Mouse (Mus musculus): ENCODE measurements at regions not wholly inside any gene's neighbourhood (a gene's known extent, or its start where the extent isn't known, plus 50 kb on each side); places are given as distances from the start of the nearest gene placed in this dataset.
A peak's percentile ranks its signal among the peaks of the same experiment; 100 is the strongest.

- H3K4me3 ChIP-seq, result no peak overlapping the region
- no peaks in the 10 kb centered on the region for H3K27me3 ChIP-seq (ENCODE audit: control insufficient read depth, insufficient read depth, insufficient read length)
- no peak for TF ChIP-seq MAX (IDR thresholded peaks at IDR 0.05; ENCODE audit: low read depth)
- no peak for TF ChIP-seq TCF12 (IDR thresholded peaks at IDR 0.05; ENCODE audit: insufficient read depth, poor library complexity, severe bottlenecking)
- TF ChIP-seq E2F4 (IDR thresholded peaks at IDR 0.05; ENCODE audit: insufficient read depth), result no peak
- no peak for TF ChIP-seq POLR2AphosphoS2 (IDR thresholded peaks at IDR 0.05; ENCODE audit: insufficient read length, low read depth)
- no peak for TF ChIP-seq USF1 (IDR thresholded peaks at IDR 0.05; ENCODE audit: low read depth)
- peak; percentile 39 for TF ChIP-seq SRF (IDR thresholded peaks at IDR 0.05; ENCODE audit: control insufficient read depth, insufficient read length, low read depth)
- 0 out of 2 replicates have a peak, but pooled peaks have one; percentile 35 for TF ChIP-seq CEBPB (IDR thresholded peaks at IDR 0.05; ENCODE audit: insufficient read depth, poor library complexity, severe bottlenecking)
- no peak overlapping the region for H3ac ChIP-seq (ENCODE audit: control insufficient read depth, insufficient read length)
- H3K4me2 ChIP-seq (ENCODE audit: low read depth), result peak overlapping the region; percentile 45
- H3K36me3 ChIP-seq (ENCODE audit: control insufficient read depth, insufficient read depth), result no peaks in the 10 kb centered on the region
- no peaks in the 10 kb centered on the region for H3K79me2 ChIP-seq (ENCODE audit: control insufficient read depth, insufficient read depth)
Observed at GRCm38 (mm10) chr7:72446911-72447310, 140.5 kb upstream of the Mctp2 start.

DNA sequence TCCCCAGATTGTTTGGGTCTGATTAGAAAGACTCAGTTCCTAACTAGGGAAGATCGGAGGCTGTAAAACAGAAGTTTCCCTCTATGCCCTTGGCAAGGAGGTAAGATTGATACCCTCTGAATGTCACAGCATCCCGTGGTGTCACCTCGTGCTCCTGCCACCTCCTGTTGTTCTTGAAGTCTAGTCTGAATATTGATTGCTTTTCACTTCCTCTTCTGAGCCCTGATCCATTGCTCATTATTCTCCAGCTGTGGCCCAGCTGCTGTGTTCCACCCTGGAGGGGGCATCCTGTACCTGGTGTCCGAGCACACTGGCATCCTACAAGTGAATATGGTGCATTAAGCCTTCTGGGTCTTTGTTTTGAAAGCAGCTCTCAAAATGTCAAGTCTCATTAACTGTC, 156.6 kb upstream of the Mctp2 start:
- no peaks in the 10 kb centered on the region for H3K36me3 ChIP-seq (ENCODE audit: control insufficient read depth, insufficient read depth)
- no peak for TF ChIP-seq SRF (IDR thresholded peaks at IDR 0.05; ENCODE audit: control insufficient read depth, insufficient read length, low read depth)
- no peak for TF ChIP-seq CEBPB (IDR thresholded peaks at IDR 0.05; ENCODE audit: insufficient read depth, poor library complexity, severe bottlenecking)
- TF ChIP-seq E2F4 (IDR thresholded peaks at IDR 0.05; ENCODE audit: insufficient read depth), result no peak
- no peak for TF ChIP-seq TCF12 (IDR thresholded peaks at IDR 0.05; ENCODE audit: insufficient read depth, poor library complexity, severe bottlenecking)
- TF ChIP-seq POLR2A (IDR thresholded peaks at IDR 0.05; ENCODE audit: insufficient read length, low read depth), result no peak
- TF ChIP-seq TCF3 (IDR thresholded peaks at IDR 0.05; ENCODE audit: insufficient read length, low read depth), result no peak
- no peak for TF ChIP-seq MYOG (IDR thresholded peaks at IDR 0.05; ENCODE audit: control insufficient read depth in 1 of 3, insufficient read depth in 1 of 3, insufficient read length in 2 of 3, low read depth in 2 of 3)
- no peak for TF ChIP-seq POLR2AphosphoS2 (IDR thresholded peaks at IDR 0.05; ENCODE audit: insufficient read length, low read depth)
- no peak for TF ChIP-seq REST (IDR thresholded peaks at IDR 0.05; ENCODE audit: insufficient read depth, insufficient read length)
- TF ChIP-seq MAX (IDR thresholded peaks at IDR 0.05; ENCODE audit: low read depth), result no peak
- no peak for TF ChIP-seq MYOD1 (IDR thresholded peaks at IDR 0.05; ENCODE audit: control insufficient read depth in 1 of 3, insufficient read length in 2 of 3, low read depth in 2 of 3)
- H3K79me2 ChIP-seq (ENCODE audit: control insufficient read depth, insufficient read depth), result no peaks in the 10 kb centered on the region
- H3K27me3 ChIP-seq (ENCODE audit: control insufficient read depth, insufficient read depth, insufficient read length), result no peaks in the 10 kb centered on the region
- no peak overlapping the region for H3K4me2 ChIP-seq (ENCODE audit: low read depth)
- no peak overlapping the region for H3ac ChIP-seq (ENCODE audit: control insufficient read depth, insufficient read length)
- no peak overlapping the region for H3K4me3 ChIP-seq

GRCm38 (mm10) chr7:72464658-72465057, 158.2 kb upstream of the Mctp2 start:
- no peaks in the 10 kb centered on the region for H3K79me2 ChIP-seq (ENCODE audit: control insufficient read depth, insufficient read depth)
- no peaks in the 10 kb centered on the region for H3K27me3 ChIP-seq (ENCODE audit: control insufficient read depth, insufficient read depth, insufficient read length)
- H3K4me3 ChIP-seq, result no peak overlapping the region
- no peak overlapping the region for H3K4me2 ChIP-seq (ENCODE audit: low read depth)
- TF ChIP-seq USF1 (IDR thresholded peaks at IDR 0.05; ENCODE audit: low read depth) (no peak), POLR2A (IDR thresholded peaks at IDR 0.05; ENCODE audit: insufficient read length, low read depth) (no peak), SRF (IDR thresholded peaks at IDR 0.05; ENCODE audit: control insufficient read depth, insufficient read length, low read depth) (no peak), REST (IDR thresholded peaks at IDR 0.05; ENCODE audit: insufficient read depth, insufficient read length) (no peak), TCF12 (IDR thresholded peaks at IDR 0.05; ENCODE audit: insufficient read depth, poor library complexity, severe bottlenecking) (no peak), MYOG (IDR thresholded peaks at IDR 0.05; ENCODE audit: control insufficient read depth in 1 of 3, insufficient read depth in 1 of 3, insufficient read length in 2 of 3, low read depth in 2 of 3) (no peak), E2F4 (IDR thresholded peaks at IDR 0.05; ENCODE audit: insufficient read depth) (no peak), CEBPB (IDR thresholded peaks at IDR 0.05; ENCODE audit: insufficient read depth, poor library complexity, severe bottlenecking) (no peak), MAX (IDR thresholded peaks at IDR 0.05; ENCODE audit: low read depth) (no peak), POLR2AphosphoS2 (IDR thresholded peaks at IDR 0.05; ENCODE audit: insufficient read length, low read depth) (no peak), TCF3 (IDR thresholded peaks at IDR 0.05; ENCODE audit: insufficient read length, low read depth) (no peak), MYOD1 (IDR thresholded peaks at IDR 0.05; ENCODE audit: control insufficient read depth in 1 of 3, insufficient read length in 2 of 3, low read depth in 2 of 3) (no peak)
- no peak overlapping the region for H3ac ChIP-seq (ENCODE audit: control insufficient read depth, insufficient read length)
- no peaks in the 10 kb centered on the region for H3K36me3 ChIP-seq (ENCODE audit: control insufficient read depth, insufficient read depth)

- TF ChIP-seq TCF12 (IDR thresholded peaks at IDR 0.05; ENCODE audit: insufficient read depth, poor library complexity, severe bottlenecking) (no peak), POLR2A (IDR thresholded peaks at IDR 0.05; ENCODE audit: insufficient read length, low read depth) (no peak), MYOD1 (IDR thresholded peaks at IDR 0.05; ENCODE audit: control insufficient read depth in 1 of 3, insufficient read length in 2 of 3, low read depth in 2 of 3) (no peak), TCF3 (IDR thresholded peaks at IDR 0.05; ENCODE audit: insufficient read length, low read depth) (no peak), SRF (IDR thresholded peaks at IDR 0.05; ENCODE audit: control insufficient read depth, insufficient read length, low read depth) (no peak), CEBPB (IDR thresholded peaks at IDR 0.05; ENCODE audit: insufficient read depth, poor library complexity, severe bottlenecking) (no peak), REST (IDR thresholded peaks at IDR 0.05; ENCODE audit: insufficient read depth, insufficient read length) (no peak), E2F4 (IDR thresholded peaks at IDR 0.05; ENCODE audit: insufficient read depth) (no peak)
- Histone ChIP-seq H3K4me2 (ENCODE audit: low read depth) (no peak overlapping the region), H3ac (ENCODE audit: control insufficient read depth, insufficient read length) (no peak overlapping the region), H3K79me2 (ENCODE audit: control insufficient read depth, insufficient read depth) (no peaks in the 10 kb centered on the region), H3K27me3 (ENCODE audit: control insufficient read depth, insufficient read depth, insufficient read length) (no peaks in the 10 kb centered on the region), H3K36me3 (ENCODE audit: control insufficient read depth, insufficient read depth) (no peaks in the 10 kb centered on the region), H3K4me3 (no peak overlapping the region)
Observed at GRCm38 (mm10) chr7:72469691-72470090, 163.3 kb upstream of the Mctp2 start.

DNA sequence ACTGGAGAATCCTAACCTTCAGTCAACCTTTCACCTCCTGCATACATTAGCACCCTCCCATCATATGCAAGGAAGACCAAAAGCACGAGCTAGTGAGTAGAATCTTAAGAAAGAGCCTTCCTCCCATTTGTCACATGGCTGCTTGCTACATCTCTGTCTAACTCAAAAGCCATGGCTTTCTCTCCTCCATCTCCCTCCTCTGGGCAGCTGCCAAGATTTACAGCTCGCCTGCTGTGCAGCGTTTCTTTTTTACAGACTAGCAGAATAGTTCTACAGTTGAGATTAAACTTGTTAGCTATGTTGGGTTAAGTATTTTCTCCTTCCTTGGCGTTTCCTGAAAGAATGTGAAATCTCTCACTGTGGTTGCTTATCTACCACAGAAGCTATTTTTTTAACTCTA, 168.3 kb upstream of the Mctp2 start:
- TF ChIP-seq REST (IDR thresholded peaks at IDR 0.05; ENCODE audit: insufficient read depth, insufficient read length) (no peak), MAX (IDR thresholded peaks at IDR 0.05; ENCODE audit: low read depth) (no peak), MYOG (IDR thresholded peaks at IDR 0.05; ENCODE audit: control insufficient read depth in 1 of 3, insufficient read depth in 1 of 3, insufficient read length in 2 of 3, low read depth in 2 of 3) (no peak), SRF (IDR thresholded peaks at IDR 0.05; ENCODE audit: control insufficient read depth, insufficient read length, low read depth) (no peak), TCF12 (IDR thresholded peaks at IDR 0.05; ENCODE audit: insufficient read depth, poor library complexity, severe bottlenecking) (no peak), POLR2A (IDR thresholded peaks at IDR 0.05; ENCODE audit: insufficient read length, low read depth) (no peak), MYOD1 (IDR thresholded peaks at IDR 0.05; ENCODE audit: control insufficient read depth in 1 of 3, insufficient read length in 2 of 3, low read depth in 2 of 3) (no peak), USF1 (IDR thresholded peaks at IDR 0.05; ENCODE audit: low read depth) (no peak), E2F4 (IDR thresholded peaks at IDR 0.05; ENCODE audit: insufficient read depth) (no peak), CEBPB (IDR thresholded peaks at IDR 0.05; ENCODE audit: insufficient read depth, poor library complexity, severe bottlenecking) (no peak), TCF3 (IDR thresholded peaks at IDR 0.05; ENCODE audit: insufficient read length, low read depth) (no peak), POLR2AphosphoS2 (IDR thresholded peaks at IDR 0.05; ENCODE audit: insufficient read length, low read depth) (no peak)
- no peaks in the 10 kb centered on the region for H3K27me3 ChIP-seq (ENCODE audit: control insufficient read depth, insufficient read depth, insufficient read length)
- no peaks in the 10 kb centered on the region for H3K79me2 ChIP-seq (ENCODE audit: control insufficient read depth, insufficient read depth)
- no peak overlapping the region for H3ac ChIP-seq (ENCODE audit: control insufficient read depth, insufficient read length)
- H3K36me3 ChIP-seq (ENCODE audit: control insufficient read depth, insufficient read depth), result no peaks in the 10 kb centered on the region
- peak overlapping the region; percentile 2 for H3K4me2 ChIP-seq (ENCODE audit: low read depth)
- no peak overlapping the region for H3K4me3 ChIP-seq
